Mouse (Mus musculus) midbrain, postnatal 0 days (tissue): Measurements from ENCODE around the gene Sox9. TPM values are rescaled to one million over a fixed set of nuclear protein-coding genes. Genes with fewer than 3 reads are reported as not detected.
A peak's percentile ranks its signal among the peaks of the same experiment; 100 is the strongest.

Experiments
- ATAC-seq: fragments of 200-750 bp; cut with Nextera tagmentation; 2 replicates; pipeline ENCODE4 v1.8.0; 2017; ENCODE audit warnings: moderate number of reproducible peaks, mild to moderate bottlenecking, moderate TSS enrichment, moderate library complexity; ENCODE audit not compliant: low FRiP score
- DNase-seq: peaks from one replicate; pipeline ENCODE4 v3.0.0-alpha.2; 2015; ENCODE audit warnings: low spot score
- H3K27ac ChIP-seq: fragments of 300-500 bp; sonication (generic); 2 replicates; pipeline ENCODE4 v1.5.1; 2014; ENCODE audit warnings: low read depth, mild to moderate bottlenecking, low read length, mixed read lengths
- H3K27me3 ChIP-seq: fragments of 300-500 bp; sonication (generic); 2 replicates; pipeline ENCODE4 v1.6.1; 2014; ENCODE audit warnings: low read length, control low read depth, mixed read lengths; ENCODE audit not compliant: insufficient read depth
- H3K36me3 ChIP-seq: fragments of 300-500 bp; sonication (generic); 2 replicates; pipeline ENCODE4 v1.6.1; 2014; ENCODE audit warnings: low read length, control low read depth, mixed read lengths; ENCODE audit not compliant: insufficient read depth
- H3K4me1 ChIP-seq: fragments of 300-500 bp; sonication (generic); 2 replicates; pipeline ENCODE4 v1.6.1; 2014; ENCODE audit warnings: mild to moderate bottlenecking, control low read depth, antibody characterized with exemption, low read length, mixed read lengths; ENCODE audit not compliant: insufficient read depth
- H3K4me2 ChIP-seq: fragments of 300-500 bp; sonication (generic); 2 replicates; pipeline ENCODE4 v1.6.1; 2014; ENCODE audit warnings: low read depth, mild to moderate bottlenecking, low read length, mixed read lengths; ENCODE audit not compliant: poor library complexity, severe bottlenecking
- H3K4me3 ChIP-seq: fragments of 300-500 bp; sonication (generic); 2 replicates; pipeline ENCODE4 v1.5.1; 2014; ENCODE audit warnings: low read depth, mild to moderate bottlenecking, low read length, moderate library complexity
- H3K9ac ChIP-seq: fragments of 300-500 bp; sonication (generic); replicated peaks from 2 replicates; pipeline ENCODE4 v1.6.1; 2014; ENCODE audit warnings: mild to moderate bottlenecking, low read length, moderate library complexity, mixed read lengths; ENCODE audit not compliant: poor library complexity, severe bottlenecking
- H3K9me3 ChIP-seq: fragments of 300-500 bp; sonication (generic); 2 replicates; pipeline ENCODE4 v1.6.1; 2016; ENCODE audit warnings: low read length, control low read depth
- CTCF ChIP-seq: IDR thresholded peaks from 2 replicates; pipeline ENCODE4 v1.5.1; 2016; ENCODE audit warnings: antibody characterized with exemption, mild to moderate bottlenecking
- WGBS: fragments of 180-500 bp; shearing (Covaris S2); extraction: QIAGEN DNeasy Blood & Tissue Kit; methylation state at CpG from one replicate; pipeline ENCODE4 v1.1.7; 2014; 5-methylcytosine and 5-hydroxymethylcytosine counted together
- polyA plus RNA-seq: library from polyadenylated mRNA; unstranded; fragments of >200 nt; fragmentation: Nextera tagmentation; extraction: Ambion mirVana; gene quantifications from 2 replicates; pipeline ENCODE4 v1.2.1, GENCODE M21; 2015
- total RNA-seq: library from RNA; depleted of rRNA; stranded (reverse); fragments of >200 nt; gene quantifications from 2 replicates; pipeline ENCODE4 v1.2.3, GENCODE M21; 2014

Sox9 gene
- total and polyA plus RNA-seq, 2 experiments from 2014 or later = 10.4 to 36.5 TPM

DNA sequence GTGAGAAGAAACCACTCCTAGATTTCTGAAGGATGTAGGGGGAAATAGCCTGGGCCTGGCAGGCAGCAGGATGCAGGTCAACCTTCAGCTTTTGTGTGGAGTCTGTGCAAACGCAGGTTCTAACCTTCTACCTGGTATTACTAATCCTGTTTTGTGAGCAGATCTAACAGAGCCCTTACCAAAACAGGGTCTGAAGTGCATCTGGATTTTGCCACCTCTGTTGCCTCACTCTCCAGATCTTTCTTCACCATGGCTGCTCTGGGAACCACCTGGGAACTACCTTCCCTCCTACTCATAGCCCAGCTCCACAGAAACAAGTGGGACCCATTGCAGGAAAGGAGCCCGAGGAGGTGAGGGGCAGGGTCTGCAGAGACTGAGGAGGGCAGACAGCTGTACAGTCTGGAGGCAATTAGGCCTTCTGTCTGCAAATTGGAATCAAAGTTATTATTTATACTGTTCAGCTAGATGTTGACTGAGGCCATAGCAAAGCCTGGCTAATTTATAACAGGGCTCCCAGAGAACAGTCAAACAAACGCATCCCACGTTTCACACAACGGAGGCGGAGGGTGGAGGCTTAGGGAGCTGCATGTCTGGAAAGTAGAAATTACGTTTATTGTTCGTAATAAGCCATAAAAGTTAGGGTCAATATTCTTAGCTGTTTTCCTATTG, 25.9 kb downstream of the Sox9 start:
- Histone ChIP-seq H3K9ac (no peak overlapping the region), H3K27ac (no peak overlapping the region), H3K4me1 (peaks cover 10% of the 10 kb centered on the region), H3K27me3 (no peaks in the 10 kb centered on the region), H3K4me2 (no peak overlapping the region), H3K36me3 (no peaks in the 10 kb centered on the region), H3K9me3 (no peaks in the 10 kb centered on the region), H3K4me3 (no peak overlapping the region)
- DNase-seq (no peak), ATAC-seq (no peak)
- TF ChIP-seq CTCF = no peak
- 82% methylated on average over 8 of the region's 8 CpGs for WGBS

DNA sequence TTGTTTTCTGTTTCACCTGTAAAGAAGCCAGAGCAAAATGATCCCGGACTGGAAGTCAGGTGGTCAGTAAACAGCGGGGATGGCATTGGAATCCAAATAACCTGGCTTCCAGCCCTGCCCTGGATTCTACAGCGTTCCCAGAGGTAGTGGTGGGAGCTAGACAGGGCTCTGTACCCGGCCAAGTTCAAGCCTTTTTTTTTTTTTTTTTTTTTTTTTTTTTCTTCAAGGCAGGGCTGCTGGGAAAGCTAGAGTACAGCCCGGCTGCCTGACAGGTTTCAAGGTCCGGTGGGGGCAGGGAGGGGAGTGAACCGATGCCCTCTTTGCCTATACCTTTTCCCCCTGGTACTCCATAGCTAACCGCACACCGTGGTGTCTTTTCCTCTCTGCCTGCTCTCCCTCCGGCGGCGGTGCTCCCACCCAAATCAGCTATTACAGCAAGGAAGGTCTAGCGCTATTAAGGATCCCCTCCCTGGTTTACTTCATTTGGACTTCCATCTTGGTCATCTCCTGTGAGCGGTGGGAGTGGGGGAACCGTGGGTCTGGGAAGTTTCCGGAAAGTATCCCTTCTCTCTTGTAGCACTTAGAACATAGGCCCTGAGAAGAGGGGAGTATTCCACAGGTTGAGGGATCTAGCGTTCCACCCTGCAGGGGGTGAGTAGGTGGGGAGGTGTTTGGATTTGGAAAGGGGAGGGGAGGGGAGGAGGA, 28.6 kb downstream of the Sox9 start:
- Histone ChIP-seq H3K9ac (0 out of 2 replicates have a peak overlapping the region, but pooled peaks have one; percentile 19), H3K4me1 (peaks cover 10% of the 10 kb centered on the region), H3K4me3 (peak overlapping the region; percentile 24), H3K36me3 (no peaks in the 10 kb centered on the region), H3K4me2 (peak overlapping the region; percentile 47), H3K27me3 (no peaks in the 10 kb centered on the region), H3K9me3 (no peaks in the 10 kb centered on the region), H3K27ac (peak overlapping the region; percentile 55; the same call in 1 of the 2 replicates)
- WGBS = 4% methylated on average over 17 of the region's 17 CpGs
- ATAC-seq (peak; percentile 64; the same call in 1 of the 2 replicates), DNase-seq (peak; percentile 57)
- TF ChIP-seq CTCF = no peak

DNA sequence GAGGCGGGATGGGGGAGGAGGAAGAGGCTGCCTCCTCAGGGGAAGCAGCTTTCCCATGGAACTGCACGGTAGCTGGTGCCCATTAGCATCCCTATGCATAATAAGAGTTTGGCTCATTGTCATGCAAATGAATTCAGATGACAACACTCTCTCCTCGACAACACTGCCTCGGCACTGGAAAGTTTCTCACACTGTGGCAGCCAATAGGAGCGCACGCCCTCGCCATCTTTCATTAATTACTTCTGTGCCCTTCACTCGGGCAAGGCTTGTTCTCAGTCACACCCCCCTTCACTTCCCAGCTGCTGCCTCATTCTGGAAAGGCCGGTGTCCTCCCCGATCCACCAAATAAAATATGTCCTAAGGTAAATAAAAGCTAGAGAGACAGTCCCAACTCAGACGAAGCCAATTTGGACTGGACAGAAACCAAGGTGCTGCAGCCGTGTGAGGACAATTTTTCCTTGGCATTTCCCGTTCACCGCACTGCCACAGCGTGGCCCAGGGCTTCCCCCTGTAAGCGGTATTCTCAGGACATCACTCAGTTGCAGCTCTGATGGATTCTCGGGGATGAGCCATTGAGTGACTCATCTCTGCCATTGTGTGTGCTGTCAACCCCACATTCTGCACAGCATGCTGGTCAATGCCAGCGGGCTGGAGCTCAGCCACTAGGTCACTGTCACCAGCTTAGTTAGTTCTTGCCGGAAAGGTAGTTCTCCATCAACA, 29.3 kb downstream of the Sox9 start:
- DNase-seq (peak; percentile 93), ATAC-seq (peak; percentile 88)
- Histone ChIP-seq H3K36me3 (no peaks in the 10 kb centered on the region), H3K4me1 (peaks cover 10% of the 10 kb centered on the region), H3K4me2 (peak overlapping the region; percentile 47), H3K27ac (peak overlapping the region; percentile 67), H3K9me3 (no peaks in the 10 kb centered on the region), H3K27me3 (no peaks in the 10 kb centered on the region), H3K4me3 (peak overlapping the region; percentile 24), H3K9ac (0 out of 2 replicates have a peak overlapping the region, but pooled peaks have one; percentile 19)
- WGBS = 3% methylated on average over 19 of the region's 19 CpGs
- TF ChIP-seq CTCF = no peak

DNA sequence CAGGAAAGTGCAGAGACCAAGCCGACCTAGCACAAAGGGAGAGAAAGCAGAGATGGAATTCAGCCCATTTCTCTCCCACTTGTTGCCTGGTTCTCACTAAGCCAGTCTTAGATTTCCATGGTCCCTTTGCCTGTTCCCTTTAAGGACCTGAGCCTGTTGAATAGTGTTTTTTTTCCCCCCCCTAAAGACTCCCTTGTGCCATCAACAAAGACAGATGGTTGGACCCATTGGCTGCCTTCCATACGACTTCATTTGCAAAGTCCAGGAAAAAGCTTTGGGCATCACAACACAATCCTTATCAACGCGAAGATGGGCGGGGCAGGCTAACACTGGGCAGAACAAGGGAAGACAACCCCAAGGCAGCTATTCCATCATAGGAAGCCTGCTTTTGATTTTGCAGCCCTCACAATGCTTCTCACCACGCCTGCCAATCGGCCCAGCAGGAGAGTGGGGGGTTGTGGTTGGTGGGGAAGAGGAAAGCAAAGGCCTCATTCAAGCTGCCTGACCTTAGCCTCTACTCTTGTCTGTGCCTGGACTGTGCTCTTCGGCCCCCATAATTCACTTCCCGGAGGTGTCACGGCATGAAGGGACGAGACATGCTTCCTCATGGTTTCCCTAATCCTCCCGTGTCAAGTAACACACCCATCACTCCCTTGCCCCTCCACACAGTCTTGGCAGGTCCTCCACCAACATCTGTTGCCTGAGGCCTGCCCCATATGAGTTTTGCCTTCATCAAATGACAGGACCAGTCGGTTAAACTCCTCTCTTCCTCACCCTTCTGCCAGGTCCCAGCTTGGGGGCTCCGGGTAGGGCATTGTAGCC, 36.0 kb downstream of the Sox9 start:
- 26% methylated on average over 14 of the region's 14 CpGs for WGBS
- Histone ChIP-seq H3K27ac (no peak overlapping the region), H3K4me2 (no peak overlapping the region), H3K4me3 (no peak overlapping the region), H3K36me3 (no peaks in the 10 kb centered on the region), H3K9ac (no peak overlapping the region), H3K27me3 (no peaks in the 10 kb centered on the region), H3K9me3 (no peaks in the 10 kb centered on the region), H3K4me1 (no peaks in the 10 kb centered on the region)
- no peak for TF ChIP-seq CTCF
- peak; percentile 71 for ATAC-seq
- peak; percentile 88 for DNase-seq

DNA sequence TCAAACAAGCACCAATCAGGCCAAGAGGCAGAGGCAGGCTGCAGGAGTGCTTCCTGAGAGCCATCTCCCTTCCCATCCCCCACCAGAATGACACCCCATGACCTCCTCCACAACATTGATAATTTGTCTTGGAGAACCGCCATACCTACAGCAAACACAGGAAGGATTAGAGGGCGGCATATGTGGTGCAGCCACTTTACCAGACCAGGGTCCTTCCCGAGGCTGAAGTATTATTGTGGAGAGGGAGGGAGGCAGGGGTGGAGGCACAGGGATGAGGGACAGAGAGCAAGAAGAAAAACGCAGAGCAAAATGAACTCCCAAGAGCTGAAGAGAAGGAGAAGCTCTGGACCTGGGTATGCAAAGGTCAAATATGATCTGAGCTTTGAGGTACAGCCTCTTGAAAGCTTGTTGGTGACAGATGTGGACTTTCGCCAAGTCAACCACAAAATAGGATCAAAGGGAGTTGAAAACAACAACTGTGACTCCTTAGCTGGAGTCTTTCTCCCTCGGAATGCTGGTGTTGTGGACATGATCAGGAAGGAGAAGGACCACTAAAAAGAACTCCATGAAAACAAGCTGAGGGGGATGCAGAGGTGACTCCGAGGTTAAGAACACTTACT, 36.7 kb downstream of the Sox9 start:
- TF ChIP-seq CTCF = no peak
- Histone ChIP-seq H3K36me3 (no peaks in the 10 kb centered on the region), H3K9ac (no peak overlapping the region), H3K9me3 (no peaks in the 10 kb centered on the region), H3K4me3 (no peak overlapping the region), H3K27ac (no peak overlapping the region), H3K4me1 (no peaks in the 10 kb centered on the region), H3K27me3 (no peaks in the 10 kb centered on the region), H3K4me2 (no peak overlapping the region)
- 60% methylated on average over 7 of the region's 7 CpGs for WGBS
- ATAC-seq = no peak
- DNase-seq = no peak
